Mouse (Mus musculus): ENCODE results near the gene Tle1. TPM values are rescaled to one million over a fixed set of nuclear protein-coding genes. Genes with fewer than 3 reads are reported as not detected.

The Tle1 gene
- polyA plus RNA-seq, 3 experiments from 2014 or later, result 0.25 to 1.4 (median 0.91) TPM

DNA sequence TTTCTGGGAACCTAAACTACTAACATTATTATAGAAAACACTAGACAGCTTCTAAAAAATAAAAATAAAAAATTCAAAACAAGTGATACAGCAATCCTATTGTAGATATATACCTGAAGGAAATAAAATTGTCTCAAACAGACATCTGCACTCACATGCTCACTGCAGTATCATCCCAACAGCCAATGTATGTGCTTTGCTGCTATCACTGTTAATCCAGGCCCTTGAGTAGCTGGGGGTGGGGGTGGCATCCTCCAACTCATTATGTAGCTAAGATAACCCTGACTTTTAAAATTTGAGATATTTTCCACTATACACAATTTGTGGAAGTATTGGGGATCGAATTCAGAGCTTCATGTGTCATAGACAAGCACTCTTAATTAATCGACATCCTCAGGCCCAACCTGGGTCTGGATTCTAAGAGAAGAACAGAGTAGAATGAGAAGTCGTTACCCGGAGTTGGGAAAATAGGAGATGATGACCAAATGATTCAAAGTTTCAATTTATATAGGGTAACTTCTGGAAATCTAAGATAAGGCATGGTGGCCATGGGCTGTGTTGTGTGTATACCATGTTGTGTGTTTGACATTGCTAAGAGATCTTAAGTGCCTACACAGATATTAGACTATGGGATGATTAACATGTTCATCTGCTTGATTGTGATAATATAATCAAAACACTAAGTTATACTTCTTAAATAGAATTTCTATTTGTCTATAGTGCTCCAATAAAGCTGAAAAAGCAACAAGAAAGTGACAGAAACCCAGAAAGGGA, 38.1 kb downstream of the Tle1 start:
- ATAC-seq, result no peak

DNA sequence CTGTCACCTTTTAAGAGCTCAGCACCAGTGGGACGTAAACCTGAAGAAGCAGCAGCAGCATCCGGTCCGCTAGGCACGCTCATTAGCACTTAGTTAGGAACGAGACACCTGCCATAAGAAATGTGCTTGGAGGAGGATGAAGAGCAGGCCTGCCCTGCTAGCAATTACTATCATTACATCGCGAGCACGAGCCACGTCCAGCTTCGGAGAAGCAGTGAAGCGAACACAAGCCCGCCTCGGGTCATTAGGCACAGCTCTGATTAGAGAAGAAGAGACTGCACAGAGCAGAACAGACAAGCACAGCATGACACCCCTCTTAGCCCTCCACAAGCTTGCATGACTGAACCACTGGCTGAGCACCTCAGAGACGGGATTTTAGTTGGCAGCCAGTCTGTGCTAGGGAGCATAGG, 40.6 kb downstream of the Tle1 start:
- no peak for ATAC-seq

DNA sequence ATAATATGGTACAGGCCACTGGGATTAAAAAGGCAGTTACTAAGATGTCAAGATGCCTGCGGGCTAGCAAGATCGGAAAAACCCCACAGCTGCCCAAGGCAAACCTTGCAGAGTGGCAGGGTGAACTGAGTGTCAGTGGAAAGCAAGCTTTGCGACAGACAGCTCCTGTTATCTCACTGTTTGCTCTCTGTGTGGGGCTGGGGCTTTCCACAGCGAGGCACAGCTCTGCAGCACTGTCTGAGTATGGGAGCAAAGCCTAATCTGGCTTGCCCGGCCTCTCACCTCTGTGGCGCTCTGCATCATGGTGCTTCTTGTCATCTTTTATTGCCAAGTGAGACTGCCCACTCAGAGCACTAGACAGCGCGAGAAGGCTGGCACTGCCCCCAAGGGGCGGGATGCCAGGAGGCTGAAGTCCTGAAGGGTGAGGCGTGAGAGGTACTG, 42.8 kb downstream of the Tle1 start:
- no peak for ATAC-seq

DNA sequence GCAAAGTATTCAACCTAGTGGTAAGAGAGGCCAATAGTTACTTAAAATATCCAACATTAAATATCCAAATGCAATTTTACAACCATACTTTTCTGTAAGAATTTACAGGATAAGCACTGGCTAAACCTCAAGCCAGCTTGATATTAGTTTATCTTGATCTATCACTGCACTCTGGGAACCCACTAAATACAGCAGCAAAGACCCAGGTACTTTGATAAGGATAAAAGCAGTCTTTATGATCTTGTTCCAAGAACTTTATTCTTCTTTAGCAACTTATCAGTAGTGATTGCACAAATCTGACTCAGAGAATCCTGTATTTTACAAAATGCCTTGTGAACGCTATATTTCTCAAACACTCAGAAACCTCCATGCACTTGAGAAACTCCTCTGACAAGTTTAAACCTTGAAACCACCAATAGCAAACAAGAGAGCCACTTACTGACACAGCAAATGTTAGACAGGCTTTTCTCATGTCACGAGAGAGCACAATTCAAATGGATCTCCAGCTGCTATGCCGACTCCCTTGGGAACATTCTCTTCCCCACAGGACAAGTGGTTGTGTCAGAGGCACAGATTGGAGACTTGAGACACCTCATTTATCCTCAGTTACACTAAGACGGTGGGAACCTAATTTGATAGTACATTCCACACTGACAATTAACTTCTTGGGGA, 50.1 kb downstream of the Tle1 start:
- ATAC-seq, result no peak

DNA sequence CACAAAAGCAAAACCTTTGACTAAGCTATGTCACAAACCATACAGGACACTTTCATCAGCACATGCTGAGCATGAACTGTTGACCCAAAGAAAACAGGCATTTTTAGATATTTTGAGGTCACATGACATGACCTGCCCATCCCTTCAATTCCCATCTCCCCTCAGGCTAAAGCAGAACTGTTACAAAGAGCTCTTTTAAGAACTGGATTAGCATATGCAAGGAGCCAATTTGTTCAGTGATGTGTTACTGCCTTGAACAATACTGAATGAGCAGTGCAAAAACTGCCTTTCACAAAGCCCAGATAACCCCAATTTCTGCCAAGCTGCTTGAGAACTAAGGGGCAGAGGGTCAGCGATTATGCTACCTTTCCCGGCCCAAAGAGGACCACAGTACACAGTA, 54.7 kb downstream of the Tle1 start:
- ATAC-seq, result no peak

DNA sequence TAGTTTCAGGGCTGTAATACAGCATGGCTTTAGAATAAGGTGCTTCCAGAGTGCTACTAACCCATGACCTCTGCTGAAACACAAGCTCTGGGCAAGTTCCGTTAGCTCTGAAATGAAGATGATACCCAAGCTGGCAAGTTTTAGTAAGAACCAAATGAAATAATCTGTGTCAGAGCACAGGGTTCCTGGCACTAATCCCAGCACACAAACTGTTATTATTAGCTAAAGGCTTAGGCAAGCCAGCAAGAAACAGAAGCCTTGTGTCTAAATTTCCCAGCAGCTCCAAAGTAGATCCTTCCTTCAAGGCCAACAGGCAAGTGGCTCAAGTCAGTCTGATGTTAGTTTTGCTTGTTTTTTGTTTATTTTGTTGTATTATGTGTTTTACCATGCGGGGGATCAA, 56.2 kb downstream of the Tle1 start:
- no peak for ATAC-seq

DNA sequence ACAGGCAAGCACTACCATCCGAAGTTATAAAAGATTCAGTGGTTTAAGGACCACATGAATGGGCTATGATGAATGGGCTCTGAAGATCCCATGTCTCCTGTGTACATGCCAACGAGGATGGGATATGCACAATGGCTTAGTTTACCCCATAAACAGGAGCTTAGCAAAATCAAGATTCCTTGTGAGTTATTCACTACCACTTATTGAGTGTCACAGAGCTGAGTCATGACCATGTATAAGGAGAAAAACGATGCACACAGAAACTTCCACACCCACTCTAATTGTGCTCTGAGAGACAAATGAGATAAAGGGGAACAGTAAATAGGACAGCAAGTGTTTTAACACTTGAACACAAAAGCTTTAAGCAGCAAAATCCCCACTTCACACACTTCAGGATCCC, 60.0 kb downstream of the Tle1 start:
- no peak for ATAC-seq

DNA sequence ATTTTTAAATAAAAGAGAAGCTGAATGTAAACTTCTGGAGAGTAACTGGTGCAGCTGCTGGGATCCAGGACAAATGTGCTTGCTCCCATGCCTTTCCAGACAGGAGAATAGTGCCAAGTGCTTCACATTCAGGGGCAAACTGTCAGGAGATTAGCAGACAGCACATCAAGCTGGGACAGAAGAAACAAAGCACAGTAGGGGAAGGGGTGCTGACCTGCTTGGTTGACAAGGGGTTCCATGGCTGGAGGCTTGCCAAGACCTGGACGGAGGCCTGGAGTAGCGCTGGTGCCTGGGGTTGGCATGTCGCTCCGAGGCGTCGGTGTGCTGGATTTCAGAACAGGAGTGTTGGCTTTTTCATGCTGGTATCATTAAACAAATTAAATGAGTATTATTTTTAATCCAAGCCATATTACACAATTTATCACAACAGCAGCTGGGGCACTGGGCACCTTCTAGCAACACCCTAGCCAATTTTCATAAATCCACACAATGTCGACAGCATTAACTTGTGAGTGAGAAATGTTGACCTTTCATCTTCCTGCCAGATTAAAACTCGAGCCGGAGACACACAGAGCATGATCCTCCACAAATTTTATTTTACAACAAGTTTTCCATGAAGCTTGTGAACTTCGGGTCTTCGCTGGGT, 61.1 kb downstream of the Tle1 start:
- ATAC-seq, result no peak

DNA sequence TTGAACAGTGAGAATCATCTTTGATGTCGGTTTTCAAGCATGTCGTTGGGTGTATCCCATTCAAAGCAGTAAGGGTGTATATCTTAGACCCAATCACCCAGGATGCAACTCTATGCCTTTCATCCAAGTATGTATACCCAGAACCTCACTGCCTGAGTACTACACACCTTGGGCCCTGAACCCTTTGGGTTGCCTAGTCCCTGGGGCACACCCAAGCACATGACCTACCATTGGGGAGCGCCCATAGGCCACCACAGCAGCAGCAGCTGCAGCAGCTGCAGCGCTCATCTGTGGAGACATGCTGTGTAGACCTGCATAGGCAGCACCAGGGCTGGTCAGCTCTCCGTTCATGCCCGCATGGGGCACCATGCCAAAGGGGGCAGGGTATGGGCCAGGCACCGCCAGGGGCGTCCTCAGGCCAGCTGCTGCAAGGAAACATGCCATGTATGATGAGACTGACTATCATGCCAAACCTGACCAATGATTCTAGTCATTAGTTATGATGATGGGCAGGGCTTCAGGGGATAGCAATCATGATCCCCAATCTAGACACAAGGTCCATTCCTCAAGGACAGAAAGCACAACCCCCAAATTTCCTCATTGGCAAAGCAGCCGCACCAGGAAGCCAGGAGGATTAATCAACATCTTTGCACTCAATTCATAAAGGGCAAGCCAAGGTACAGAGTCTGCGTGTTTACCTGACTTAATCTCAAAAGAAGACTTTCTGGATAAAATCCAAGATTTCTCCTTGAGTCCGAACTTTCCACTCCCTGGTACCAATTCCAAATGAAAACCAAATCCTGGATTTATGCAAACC, 62.2 kb downstream of the Tle1 start:
- ATAC-seq, result no peak

DNA sequence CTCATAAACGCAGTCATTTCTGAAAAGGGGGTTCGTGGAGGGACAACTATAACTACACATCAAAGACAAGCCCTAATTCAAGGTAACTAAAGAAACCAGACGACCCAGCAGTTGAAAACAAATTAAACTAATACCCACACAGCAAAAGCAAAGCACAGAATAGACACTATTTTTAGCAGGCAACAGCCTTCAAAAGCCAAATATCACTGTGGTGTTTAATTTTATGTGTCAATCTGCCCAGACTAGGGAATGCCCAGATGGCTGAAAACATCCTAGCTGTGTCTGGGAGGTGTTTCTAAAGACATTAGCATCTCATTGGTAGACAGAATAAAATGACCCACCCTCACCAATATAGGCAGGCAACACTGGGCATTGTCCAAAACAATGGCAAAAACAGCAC, 68.1 kb downstream of the Tle1 start:
- no peak for ATAC-seq

DNA sequence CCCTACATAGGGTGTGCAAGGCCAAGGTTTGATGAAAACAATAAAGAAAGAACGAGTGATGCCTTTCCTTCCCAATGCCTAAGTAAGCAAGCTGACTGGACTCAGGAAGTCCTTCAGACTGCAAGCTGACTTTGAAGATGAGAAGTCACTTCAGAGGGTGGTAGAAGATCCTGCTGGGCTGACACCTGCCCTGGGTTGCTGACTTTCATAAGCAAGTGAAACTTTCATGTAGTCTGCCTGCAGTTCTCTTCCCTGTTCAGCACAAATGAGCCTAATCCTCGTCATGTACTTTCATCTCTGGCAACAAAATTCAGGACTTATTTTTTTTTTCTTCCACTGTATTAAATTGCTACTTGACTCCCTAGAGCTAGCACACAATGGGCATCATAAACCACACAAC, 73.1 kb downstream of the Tle1 start:
- ATAC-seq, result no peak

DNA sequence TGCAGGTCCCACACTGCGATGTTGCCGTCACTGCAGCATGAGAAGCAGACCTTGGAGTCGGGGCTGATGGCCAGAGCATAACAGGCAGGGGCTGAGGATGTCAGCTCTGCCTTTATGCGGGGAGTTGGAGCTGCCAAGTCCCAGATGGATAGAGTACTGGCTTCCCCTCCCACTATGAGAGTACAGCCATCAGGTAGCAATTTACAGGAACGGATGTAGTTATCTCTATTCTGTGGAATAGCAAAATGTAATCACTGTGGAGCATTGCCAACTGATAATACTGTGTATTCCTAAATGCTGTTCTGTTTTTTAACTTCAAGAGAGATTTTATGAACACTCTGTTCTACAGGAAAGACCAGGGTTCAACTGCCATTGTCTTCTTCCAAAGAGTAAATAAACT, 75.9 kb downstream of the Tle1 start:
- no peak for ATAC-seq

DNA sequence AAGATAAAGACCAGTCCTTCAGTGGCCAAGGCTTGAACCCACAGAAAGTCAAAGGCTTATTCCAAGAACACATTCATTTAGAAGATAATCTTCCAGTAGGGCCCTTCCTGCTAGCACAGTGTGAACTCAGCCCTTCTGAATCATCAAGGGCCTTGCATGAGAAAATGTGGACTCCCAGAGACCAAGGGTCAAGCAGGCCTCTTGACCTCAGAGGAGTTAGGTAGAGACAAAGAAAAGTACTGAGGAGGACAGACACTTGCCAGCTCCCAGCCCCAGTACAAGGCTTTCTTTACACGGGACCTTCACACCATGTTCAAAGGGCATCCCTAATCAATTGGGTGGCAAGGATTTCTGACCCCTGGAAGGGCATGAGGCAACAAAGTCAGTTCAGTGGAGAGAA, 77.9 kb downstream of the Tle1 start:
- ATAC-seq, result no peak

DNA sequence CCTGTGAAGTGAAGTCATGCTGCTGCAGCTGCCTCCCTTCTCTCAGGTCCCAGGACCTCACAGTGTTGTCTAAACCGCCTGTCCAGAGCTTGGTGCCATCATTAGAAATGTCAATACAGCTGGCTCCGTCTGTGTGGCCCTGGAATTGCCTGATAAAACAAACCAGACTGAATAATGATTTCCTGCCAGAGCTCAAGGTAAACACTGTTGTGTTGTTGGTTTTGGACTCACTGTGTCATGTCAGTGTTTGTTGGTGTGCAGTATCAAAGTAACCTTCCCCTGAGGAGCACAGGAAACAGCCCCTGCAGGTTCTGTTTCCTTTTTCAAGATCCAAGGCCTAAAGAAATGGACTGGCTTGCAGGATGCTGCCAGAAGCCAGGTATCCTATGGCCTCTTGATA, 78.4 kb downstream of the Tle1 start:
- no peak for ATAC-seq

DNA sequence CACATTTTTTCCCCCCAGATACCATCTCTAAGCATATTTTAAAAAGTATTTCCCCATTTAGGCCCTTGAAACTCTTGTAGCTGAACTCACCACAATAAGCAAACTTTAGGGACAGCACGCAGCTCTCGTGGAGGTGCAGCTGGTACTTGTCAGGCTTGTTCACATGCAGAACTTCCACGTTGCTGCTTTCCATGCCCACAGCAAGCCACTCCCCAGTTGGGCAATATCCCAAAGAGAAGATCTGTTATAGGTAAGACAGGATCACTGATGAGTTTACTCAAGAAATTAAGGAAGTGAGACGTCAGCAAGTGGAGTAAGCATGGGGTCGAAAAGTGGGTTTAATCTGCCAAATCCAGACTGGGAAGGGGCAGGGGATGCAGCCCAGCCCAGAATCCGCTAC, 80.7 kb downstream of the Tle1 start:
- no peak for ATAC-seq

DNA sequence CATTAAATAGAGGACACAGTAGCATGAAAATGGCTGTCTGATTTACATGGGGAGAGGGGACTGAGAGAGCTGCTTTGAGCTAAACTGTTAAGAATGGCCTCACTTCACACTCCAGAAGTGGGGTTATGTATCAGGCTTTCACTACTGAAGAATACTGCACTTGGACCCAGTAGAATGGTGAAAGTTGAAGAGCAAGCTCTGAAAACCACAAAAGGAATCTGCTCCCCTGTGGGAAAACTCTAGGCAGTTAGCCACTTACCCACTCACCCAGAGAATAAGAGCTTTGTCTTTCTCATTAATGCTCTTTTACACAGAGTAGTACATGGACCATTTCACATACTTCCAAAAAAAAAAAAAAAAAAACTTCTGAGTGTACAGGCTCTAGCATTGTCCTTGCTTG, 95.0 kb downstream of the Tle1 start:
- no peak for ATAC-seq

DNA sequence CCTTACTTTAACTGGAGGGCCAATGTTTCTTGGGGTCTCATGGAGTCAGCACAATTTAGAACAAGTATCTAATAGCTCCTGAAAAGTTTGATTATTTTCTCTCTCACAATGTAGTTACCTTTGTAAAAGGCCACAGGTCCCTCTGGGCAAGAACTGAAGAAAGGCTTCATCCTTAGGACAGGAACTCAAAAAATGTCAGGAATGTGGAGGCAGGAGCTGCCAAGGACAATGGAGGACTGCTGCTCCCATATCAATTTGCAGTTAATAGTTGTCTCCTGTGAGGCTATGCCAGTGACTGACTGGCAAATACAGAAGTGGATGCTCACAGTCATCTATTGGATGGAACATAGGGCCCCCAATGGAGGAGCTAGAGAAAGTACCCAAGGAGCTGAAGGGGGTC, 96.5 kb downstream of the Tle1 start:
- no peak for ATAC-seq

DNA sequence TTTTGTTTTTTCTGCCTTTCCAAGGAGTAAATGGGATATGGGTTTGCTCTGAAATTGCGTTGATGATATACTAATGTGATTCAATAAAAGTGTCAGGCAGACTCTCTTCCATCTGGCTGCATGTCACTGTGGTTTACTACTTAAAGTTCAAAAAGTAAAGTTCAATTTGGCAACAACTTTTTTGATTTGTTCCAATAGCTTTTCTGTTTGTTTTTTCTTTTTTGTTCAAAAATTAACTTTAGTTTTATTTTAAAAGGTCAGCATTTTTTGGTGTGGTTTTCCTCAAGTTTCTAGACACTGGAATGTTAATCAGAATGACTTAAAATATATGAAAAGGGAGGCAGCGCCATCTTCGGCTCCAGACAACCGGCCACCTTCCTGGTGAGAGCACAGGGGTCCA, 112.9 kb downstream of the Tle1 start:
- ATAC-seq, result no peak

DNA sequence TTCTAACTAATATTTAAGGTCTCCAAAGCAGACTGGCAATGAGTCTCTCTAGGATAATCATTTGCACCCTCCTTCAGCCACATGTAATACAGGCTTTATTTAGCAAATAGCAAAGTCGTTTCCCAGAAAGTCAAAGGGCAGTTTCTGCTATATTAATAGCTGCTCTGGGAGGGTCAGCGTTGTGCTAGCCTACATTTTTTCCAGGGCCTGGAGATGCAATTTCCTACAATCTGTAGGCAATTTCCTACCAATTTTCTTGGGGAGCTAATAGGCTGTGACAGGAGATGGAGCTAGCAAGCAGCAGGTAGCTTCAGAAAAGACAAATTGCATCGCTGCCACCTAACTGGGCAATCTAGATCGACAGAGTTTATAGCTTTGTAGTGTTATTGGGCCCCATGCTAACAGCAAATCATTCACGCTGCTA, 131.6 kb downstream of the Tle1 start:
- no peak for ATAC-seq

DNA sequence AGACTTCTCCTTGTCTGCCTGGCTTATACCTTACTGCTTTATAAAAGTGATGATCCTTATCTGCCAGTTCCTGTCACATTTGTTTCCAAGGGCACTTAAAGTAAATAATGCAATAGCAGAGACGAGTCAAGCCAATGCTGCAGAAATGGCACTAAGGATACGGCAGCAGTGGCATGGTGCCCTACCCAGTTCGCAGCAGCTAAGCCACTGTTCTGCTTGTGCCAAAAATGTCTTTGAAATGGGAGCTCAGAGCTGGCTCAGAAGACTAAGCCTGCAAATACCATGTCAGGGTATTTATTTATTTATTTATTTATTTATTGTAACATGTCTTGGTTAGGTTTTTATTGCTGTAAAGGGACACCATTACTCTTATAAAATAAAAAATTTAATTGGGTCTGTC, 132.8 kb downstream of the Tle1 start:
- no peak for ATAC-seq
